Mouse (Mus musculus) midbrain, postnatal 0 days (tissue): ENCODE data around the gene Mef2d. TPM values are rescaled to one million over a fixed set of nuclear protein-coding genes. Genes with fewer than 3 reads are reported as not detected.

Source experiments
- ATAC-seq: fragments of 200-750 bp; cut with Nextera tagmentation; 2 replicates; pipeline ENCODE4 v1.8.0; 2017; ENCODE audit warnings: moderate number of reproducible peaks, mild to moderate bottlenecking, moderate TSS enrichment, moderate library complexity; ENCODE audit not compliant: low FRiP score
- DNase-seq: peaks from one replicate; pipeline ENCODE4 v3.0.0-alpha.2; 2015; ENCODE audit warnings: low spot score
- H3K27ac ChIP-seq: fragments of 300-500 bp; sonication (generic); 2 replicates; pipeline ENCODE4 v1.5.1; 2014; ENCODE audit warnings: low read depth, mild to moderate bottlenecking, low read length, mixed read lengths
- H3K27me3 ChIP-seq: fragments of 300-500 bp; sonication (generic); 2 replicates; pipeline ENCODE4 v1.6.1; 2014; ENCODE audit warnings: low read length, control low read depth, mixed read lengths; ENCODE audit not compliant: insufficient read depth
- H3K36me3 ChIP-seq: fragments of 300-500 bp; sonication (generic); 2 replicates; pipeline ENCODE4 v1.6.1; 2014; ENCODE audit warnings: low read length, control low read depth, mixed read lengths; ENCODE audit not compliant: insufficient read depth
- H3K4me1 ChIP-seq: fragments of 300-500 bp; sonication (generic); 2 replicates; pipeline ENCODE4 v1.6.1; 2014; ENCODE audit warnings: mild to moderate bottlenecking, control low read depth, antibody characterized with exemption, low read length, mixed read lengths; ENCODE audit not compliant: insufficient read depth
- H3K4me2 ChIP-seq: fragments of 300-500 bp; sonication (generic); 2 replicates; pipeline ENCODE4 v1.6.1; 2014; ENCODE audit warnings: low read depth, mild to moderate bottlenecking, low read length, mixed read lengths; ENCODE audit not compliant: poor library complexity, severe bottlenecking
- H3K4me3 ChIP-seq: fragments of 300-500 bp; sonication (generic); 2 replicates; pipeline ENCODE4 v1.5.1; 2014; ENCODE audit warnings: low read depth, mild to moderate bottlenecking, low read length, moderate library complexity
- H3K9ac ChIP-seq: fragments of 300-500 bp; sonication (generic); replicated peaks from 2 replicates; pipeline ENCODE4 v1.6.1; 2014; ENCODE audit warnings: mild to moderate bottlenecking, low read length, moderate library complexity, mixed read lengths; ENCODE audit not compliant: poor library complexity, severe bottlenecking
- H3K9me3 ChIP-seq: fragments of 300-500 bp; sonication (generic); 2 replicates; pipeline ENCODE4 v1.6.1; 2016; ENCODE audit warnings: low read length, control low read depth
- CTCF ChIP-seq: IDR thresholded peaks from 2 replicates; pipeline ENCODE4 v1.5.1; 2016; ENCODE audit warnings: antibody characterized with exemption, mild to moderate bottlenecking
- WGBS: fragments of 180-500 bp; shearing (Covaris S2); extraction: QIAGEN DNeasy Blood & Tissue Kit; methylation state at CpG from one replicate; pipeline ENCODE4 v1.1.7; 2014; 5-methylcytosine and 5-hydroxymethylcytosine counted together
- microRNA-seq: library from miRNA; unstranded; fragments of <30 nt; microRNA quantifications from one replicate; pipeline ENCODE4, GENCODE M21; 2016; ENCODE audit warnings: borderline number of aligned reads
- polyA plus RNA-seq: library from polyadenylated mRNA; unstranded; fragments of >200 nt; fragmentation: Nextera tagmentation; extraction: Ambion mirVana; gene quantifications from 2 replicates; pipeline ENCODE4 v1.2.1, GENCODE M21; 2015
- total RNA-seq: library from RNA; depleted of rRNA; stranded (reverse); fragments of >200 nt; gene quantifications from 2 replicates; pipeline ENCODE4 v1.2.3, GENCODE M21; 2014; rRNA removed

Gene Mef2d
- total and polyA plus RNA-seq, 2 experiments from 2014 or later = 26.1 to 59.6 TPM

DNA sequence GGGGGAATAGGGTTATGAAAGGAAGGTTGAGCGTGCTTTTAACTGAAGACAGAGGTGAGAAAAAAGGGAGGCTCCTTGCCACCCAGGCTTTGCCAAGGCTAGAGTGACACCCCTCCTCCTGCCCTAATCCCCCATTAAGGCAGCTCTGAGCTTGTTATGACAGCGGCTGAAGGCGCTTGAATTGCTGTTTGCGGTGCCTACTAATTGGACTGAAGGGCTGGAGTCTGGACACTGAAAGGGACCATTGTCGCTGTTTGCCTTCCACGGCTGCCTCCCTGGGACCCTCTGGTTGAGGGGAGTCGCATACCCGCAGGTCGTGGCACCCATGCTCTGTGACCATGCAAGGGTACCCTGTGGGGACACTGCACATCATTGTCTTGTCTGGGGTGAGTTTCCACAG lies 77.8 kb downstream of the Mef2d start:
- H3K4me1 ChIP-seq = no peaks in the 10 kb centered on the region; the same call in 1 of the 2 replicates
- DNase-seq (no peak), ATAC-seq (no peak)
- 13% methylated on average over 9 of the region's 9 CpGs for WGBS
- H3K27ac ChIP-seq = peak overlapping the region; percentile 85
- H3K4me2 ChIP-seq = peak overlapping the region; percentile 26; the same call in 1 of the 2 replicates
- H3K36me3 ChIP-seq = peaks cover 11% of the 10 kb centered on the region; the same call in 1 of the 2 replicates
- no peak overlapping the region; the same call in 1 of the 2 replicates for H3K4me3 ChIP-seq
- H3K27me3 ChIP-seq = peaks cover 7% of the 10 kb centered on the region
- TF ChIP-seq CTCF = no peak
- no peaks in the 10 kb centered on the region for H3K9me3 ChIP-seq
- H3K9ac ChIP-seq = 0 out of 2 replicates have a peak overlapping the region, but pooled peaks have one; percentile 19

DNA sequence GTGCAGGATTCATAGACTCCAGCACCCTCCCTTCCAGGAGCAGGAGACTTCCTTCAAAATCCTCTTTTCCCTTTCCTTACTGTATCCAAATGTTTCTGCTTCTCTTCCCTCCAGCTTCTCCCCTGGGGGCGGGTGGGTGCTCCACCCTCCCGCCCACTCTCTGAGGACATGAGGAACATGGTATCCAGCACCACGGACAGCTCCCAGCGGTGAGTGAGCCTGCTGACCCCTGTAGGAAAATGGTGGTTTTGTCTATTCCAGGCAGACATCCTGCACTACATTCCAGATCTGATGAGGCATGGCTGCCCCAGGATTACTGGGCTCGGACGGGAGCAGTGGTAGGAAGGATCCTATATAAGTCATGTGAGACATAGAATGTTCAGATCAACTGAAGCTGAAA lies 78.7 kb downstream of the Mef2d start:
- TF ChIP-seq CTCF = peak; percentile 34; the same call in 1 of the 2 replicates
- no peaks in the 10 kb centered on the region for H3K4me1 ChIP-seq
- H3K27me3 ChIP-seq = peaks cover 7% of the 10 kb centered on the region
- peak overlapping the region; percentile 85 for H3K27ac ChIP-seq
- H3K9ac ChIP-seq = peak overlapping the region; percentile 33; the same call in 1 of the 2 replicates
- no peaks in the 10 kb centered on the region for H3K9me3 ChIP-seq
- no peak for DNase-seq
- no peak overlapping the region for H3K4me3 ChIP-seq
- ATAC-seq = no peak
- peaks cover 20% of the 10 kb centered on the region for H3K36me3 ChIP-seq
- WGBS = 9% methylated on average over 6 of the region's 6 CpGs
- H3K4me2 ChIP-seq = no peak overlapping the region

Small RNAs within 50 kb of the gene (microRNA-seq; reads per million reads assigned to microRNA genes)
- gene Gm25641 = not detected
- 19.1 reads per million, percentile 28 among the genes with 10 or more reads in this experiment for gene Mir3093
- not detected for gene Mir9-1

Other genes starting within 250 kb of the Mef2d start
- gene Hdgf, start 236.1 kb upstream of the Mef2d start, total RNA-seq = 86.5 and 89.7 TPM in 2 replicates
- 135 and 139 TPM in 2 replicates for gene Hdgf, start 236.1 kb upstream of the Mef2d start, polyA plus RNA-seq
- 41.3 and 41.7 TPM in 2 replicates for gene Mrpl24, start 222.9 kb upstream of the Mef2d start, total RNA-seq
- gene Mrpl24, start 222.9 kb upstream of the Mef2d start, polyA plus RNA-seq = 37.2 and 39.7 TPM in 2 replicates
- 20.5 and 21.0 TPM in 2 replicates for gene Isg20l2, start 212.1 kb upstream of the Mef2d start, total RNA-seq
- gene Isg20l2, start 212.1 kb upstream of the Mef2d start, polyA plus RNA-seq = 13.6 and 14.7 TPM in 2 replicates
- gene Rrnad1, start 211.7 kb upstream of the Mef2d start, total RNA-seq = 27.8 and 28.2 TPM in 2 replicates
- 17.6 and 19.1 TPM in 2 replicates for gene Rrnad1, start 211.7 kb upstream of the Mef2d start, polyA plus RNA-seq
- gene Crabp2, start 193.7 kb upstream of the Mef2d start, total RNA-seq = 19.2 and 27.1 TPM in 2 replicates
- 49.0 and 50.8 TPM in 2 replicates for gene Crabp2, start 193.7 kb upstream of the Mef2d start, polyA plus RNA-seq
- 22.4 and 37.1 TPM in 2 replicates for gene Nes, start 171.3 kb upstream of the Mef2d start, total RNA-seq
- gene Nes, start 171.3 kb upstream of the Mef2d start, polyA plus RNA-seq = 8.2 and 8.8 TPM in 2 replicates
- 248 and 284 TPM in 2 replicates for gene Bcan, start 142.1 kb upstream of the Mef2d start, total RNA-seq
- 180 and 212 TPM in 2 replicates for gene Bcan, start 142.1 kb upstream of the Mef2d start, polyA plus RNA-seq
- 2.4 and 3.0 TPM in 2 replicates for gene Hapln2, start 114.8 kb upstream of the Mef2d start, total RNA-seq
- gene Hapln2, start 114.8 kb upstream of the Mef2d start, polyA plus RNA-seq = 0.83 and 0.85 TPM in 2 replicates
- 7.8 and 18.5 TPM in 2 replicates for gene Gpatch4, start 99.3 kb upstream of the Mef2d start, total RNA-seq
- 32.3 and 35.7 TPM in 2 replicates for gene Gpatch4, start 99.3 kb upstream of the Mef2d start, polyA plus RNA-seq
- 85.2 and 123 TPM in 2 replicates for gene Naxe, start 83.9 kb upstream of the Mef2d start, total RNA-seq
- 166 and 176 TPM in 2 replicates for gene Naxe, start 83.9 kb upstream of the Mef2d start, polyA plus RNA-seq
- not detected in 2 replicates for gene Ttc24, start 64.1 kb upstream of the Mef2d start, total RNA-seq
- not detected in 2 replicates for gene Ttc24, start 64.1 kb upstream of the Mef2d start, polyA plus RNA-seq
- 3.1 and 5.4 TPM in 2 replicates for gene Iqgap3, start 60.4 kb upstream of the Mef2d start, total RNA-seq
- 1.2 and 1.4 TPM in 2 replicates for gene Iqgap3, start 60.4 kb upstream of the Mef2d start, polyA plus RNA-seq
- gene Rhbg, start 112.3 kb downstream of the Mef2d start, total RNA-seq = 0.94 and 1.0 TPM in 2 replicates
- gene Rhbg, start 112.3 kb downstream of the Mef2d start, polyA plus RNA-seq = 0.21 and 0.41 TPM in 2 replicates
- gene Gm38392, start 144.8 kb downstream of the Mef2d start, total RNA-seq = not detected in 2 replicates
- gene Gm38392, start 144.8 kb downstream of the Mef2d start, polyA plus RNA-seq = 0.20 and 0.21 TPM in 2 replicates
- 6.2 TPM in 1 of 2 replicates, not detected in the other for gene Tsacc, start 154.6 kb downstream of the Mef2d start, total RNA-seq
- gene Tsacc, start 154.6 kb downstream of the Mef2d start, polyA plus RNA-seq = 5.2 and 7.9 TPM in 2 replicates
- 253 and 273 TPM in 2 replicates for gene Cct3, start 154.7 kb downstream of the Mef2d start, total RNA-seq
- 372 and 391 TPM in 2 replicates for gene Cct3, start 154.7 kb downstream of the Mef2d start, polyA plus RNA-seq
- gene Glmp, start 182.7 kb downstream of the Mef2d start, total RNA-seq = 28.5 and 39.2 TPM in 2 replicates
- gene Glmp, start 182.7 kb downstream of the Mef2d start, polyA plus RNA-seq = 106 and 109 TPM in 2 replicates
- 0.33 and 0.61 TPM in 2 replicates for gene Tmem79, start 193.8 kb downstream of the Mef2d start, total RNA-seq
- gene Tmem79, start 193.8 kb downstream of the Mef2d start, polyA plus RNA-seq = 0.43 and 0.93 TPM in 2 replicates
- gene Smg5, start 193.9 kb downstream of the Mef2d start, total RNA-seq = 86.7 and 112 TPM in 2 replicates
- 44.2 and 49.4 TPM in 2 replicates for gene Smg5, start 193.9 kb downstream of the Mef2d start, polyA plus RNA-seq
- gene Paqr6, start 222.2 kb downstream of the Mef2d start, total RNA-seq = 4.5 and 13.5 TPM in 2 replicates
- 6.6 and 7.1 TPM in 2 replicates for gene Paqr6, start 222.2 kb downstream of the Mef2d start, polyA plus RNA-seq
- 0.38 TPM in 1 of 2 replicates, not detected in the other for gene Bglap3, start 230.4 kb downstream of the Mef2d start, total RNA-seq
- gene Bglap3, start 230.4 kb downstream of the Mef2d start, polyA plus RNA-seq = not detected in 2 replicates
- gene Bglap2, start 236.3 kb downstream of the Mef2d start, total RNA-seq = not detected in 2 replicates
- 0.51 TPM in 1 of 2 replicates, not detected in the other for gene Bglap2, start 236.3 kb downstream of the Mef2d start, polyA plus RNA-seq
- not detected in 2 replicates for gene Bglap, start 242.1 kb downstream of the Mef2d start, total RNA-seq
- gene Bglap, start 242.1 kb downstream of the Mef2d start, polyA plus RNA-seq = not detected in 2 replicates